Mouse (Mus musculus) spleen, adult 2 months (tissue): ENCODE measurements around the gene Ccdc130.

ENCODE experiments used
- CTCF ChIP-seq: fragments of 200-500 bp; IDR thresholded peaks from 2 replicates; pipeline ENCODE4 v1.5.1; 2011; ENCODE audit warnings: mild to moderate bottlenecking, inconsistent platforms; ENCODE audit not compliant: insufficient read depth, insufficient read length, insufficient replicate concordance; ENCODE audit errors: extremely low read depth
- POLR2A ChIP-seq: fragments of 200-500 bp; IDR thresholded peaks from 2 replicates; pipeline ENCODE4 v1.6.1; 2011; ENCODE audit warnings: low read depth, low read length, inconsistent platforms

GRCm38 (mm10) chr8:84213277-84213676 is 56.9 kb downstream of the Ccdc130 start:
- TF ChIP-seq POLR2A, result no peak
- no peak for TF ChIP-seq CTCF
